Mouse (Mus musculus): ENCODE measurements around the gene Lsamp. TPM values are rescaled to one million over a fixed set of nuclear protein-coding genes. Genes with fewer than 3 reads are reported as not detected.

Gene Lsamp
- polyA plus RNA-seq, 1 experiment from 2014 or later = not detected

GRCm38 (mm10) chr16:42004166-42004565 is 2020.0 kb downstream of the Lsamp start:
- in situ Hi-C loops (cut with MboI; ENCODE audit: low pct_unique_long_range_greater_than_20kb) = no loop called here
- no peaks in the 10 kb centered on the region for H3K27me3 ChIP-seq
- TF ChIP-seq CTCF (IDR thresholded peaks at IDR 0.05) = no peak
- ChIA-PET POLR2A (no interaction called here), CTCF (no interaction called here)
- ATAC-seq = no peak
- no peak for DNase-seq (ENCODE audit: low read depth, low spot score)

GRCm38 (mm10) chr16:42014937-42015336 is 2030.8 kb downstream of the Lsamp start:
- ATAC-seq = no peak

GRCm38 (mm10) chr16:42015443-42015842 is 2031.3 kb downstream of the Lsamp start:
- ChIA-PET POLR2A (no interaction called here), CTCF (interaction anchor here (1.1 kb wide), 1 partner anchor 15 kb away, joined by 3 read pairs; no protein-coding TSS in a partner anchor)
- in situ Hi-C loops (cut with MboI; ENCODE audit: low pct_unique_long_range_greater_than_20kb) = no loop called here
- H3K27me3 ChIP-seq = no peaks in the 10 kb centered on the region
- no peak for TF ChIP-seq CTCF (IDR thresholded peaks at IDR 0.05)
- DNase-seq (ENCODE audit: low read depth, low spot score) = no peak
- no peak for ATAC-seq

More at GRCm38 (mm10) chr16:42014937-42015336, 2030.8 kb downstream of the Lsamp start:
- no peak for DNase-seq (ENCODE audit: low read depth, low spot score)
- H3K27me3 ChIP-seq = no peaks in the 10 kb centered on the region
- CTCF ChIA-PET = interaction anchor here (1.1 kb wide), 1 partner anchor 15 kb away, joined by 3 read pairs; no protein-coding TSS in a partner anchor
- POLR2A ChIA-PET = no interaction called here
- no peak for TF ChIP-seq CTCF (IDR thresholded peaks at IDR 0.05)
- in situ Hi-C loops (cut with MboI; ENCODE audit: low pct_unique_long_range_greater_than_20kb) = no loop called here

- DNase-seq (ENCODE audit: low read depth, low spot score) (no peak), ATAC-seq (no peak)
- in situ Hi-C loops (cut with MboI; ENCODE audit: low pct_unique_long_range_greater_than_20kb) = no loop called here
- no peaks in the 10 kb centered on the region for H3K27me3 ChIP-seq
- TF ChIP-seq CTCF (IDR thresholded peaks at IDR 0.05) = no peak
- ChIA-PET POLR2A (no interaction called here), CTCF (no interaction called here)
Observed at GRCm38 (mm10) chr16:42016791-42017643, 2032.9 kb downstream of the Lsamp start.

- ATAC-seq = no peak
- POLR2A ChIA-PET = no interaction called here
Observed at GRCm38 (mm10) chr16:42022566-42022965, 2038.4 kb downstream of the Lsamp start.

GRCm38 (mm10) chr16:42032030-42032429 is 2047.9 kb downstream of the Lsamp start:
- in situ Hi-C loops (cut with MboI; ENCODE audit: low pct_unique_long_range_greater_than_20kb) = no loop called here
- ChIA-PET CTCF (interaction anchor here (1.7 kb wide), 1 partner anchor 11 kb away, joined by 3 read pairs; no protein-coding TSS in a partner anchor), POLR2A (no interaction called here)
- ATAC-seq = no peak
- no peak for DNase-seq (ENCODE audit: low read depth, low spot score)
- TF ChIP-seq CTCF (IDR thresholded peaks at IDR 0.05) = no peak
- H3K27me3 ChIP-seq = peaks cover 4% of the 10 kb centered on the region

More at GRCm38 (mm10) chr16:42022566-42022965, 2038.4 kb downstream of the Lsamp start:
- CTCF ChIA-PET = no interaction called here
- no peak for DNase-seq (ENCODE audit: low read depth, low spot score)
- no peak for TF ChIP-seq CTCF (IDR thresholded peaks at IDR 0.05)
- H3K27me3 ChIP-seq = no peaks in the 10 kb centered on the region
- in situ Hi-C loops (cut with MboI; ENCODE audit: low pct_unique_long_range_greater_than_20kb) = no loop called here

- in situ Hi-C loops (cut with MboI; ENCODE audit: low pct_unique_long_range_greater_than_20kb) = no loop called here
- CTCF ChIA-PET = no interaction called here
- TF ChIP-seq CTCF (IDR thresholded peaks at IDR 0.05) = no peak
- DNase-seq (ENCODE audit: low read depth, low spot score) (no peak), ATAC-seq (no peak)
- POLR2A ChIA-PET = no interaction called here
- H3K27me3 ChIP-seq = peaks cover 6% of the 10 kb centered on the region
Observed at GRCm38 (mm10) chr16:42033449-42033848, 2049.3 kb downstream of the Lsamp start.

GRCm38 (mm10) chr16:42048138-42048537 is 2064.0 kb downstream of the Lsamp start:
- H3K27me3 ChIP-seq = peaks cover 5% of the 10 kb centered on the region
- DNase-seq (ENCODE audit: low read depth, low spot score) = no peak
- no peak for ATAC-seq
- POLR2A ChIA-PET = no interaction called here
- in situ Hi-C loops (cut with MboI; ENCODE audit: low pct_unique_long_range_greater_than_20kb) = no loop called here
- CTCF ChIA-PET = no interaction called here
- TF ChIP-seq CTCF (IDR thresholded peaks at IDR 0.05) = no peak

- DNase-seq (ENCODE audit: low read depth, low spot score) (no peak), ATAC-seq (no peak)
- CTCF ChIA-PET = no interaction called here
- TF ChIP-seq CTCF (IDR thresholded peaks at IDR 0.05) = no peak
- POLR2A ChIA-PET = no interaction called here
- H3K27me3 ChIP-seq = peaks cover 3% of the 10 kb centered on the region
- in situ Hi-C loops (cut with MboI; ENCODE audit: low pct_unique_long_range_greater_than_20kb) = no loop called here
Observed at GRCm38 (mm10) chr16:42059927-42060326, 2075.8 kb downstream of the Lsamp start.

GRCm38 (mm10) chr16:42074325-42074724 is 2090.2 kb downstream of the Lsamp start:
- in situ Hi-C loops (cut with MboI; ENCODE audit: low pct_unique_long_range_greater_than_20kb) = no loop called here
- CTCF ChIA-PET = no interaction called here
- POLR2A ChIA-PET = no interaction called here
- no peak for ATAC-seq
- TF ChIP-seq CTCF (IDR thresholded peaks at IDR 0.05) = no peak
- peaks cover 7% of the 10 kb centered on the region for H3K27me3 ChIP-seq
- DNase-seq (ENCODE audit: low read depth, low spot score) = no peak

GRCm38 (mm10) chr16:42079573-42079972 is 2095.4 kb downstream of the Lsamp start:
- H3K27me3 ChIP-seq = peaks cover 13% of the 10 kb centered on the region
- POLR2A ChIA-PET = no interaction called here
- TF ChIP-seq CTCF (IDR thresholded peaks at IDR 0.05) = no peak
- DNase-seq (ENCODE audit: low read depth, low spot score) (no peak), ATAC-seq (no peak)
- CTCF ChIA-PET = no interaction called here
- in situ Hi-C loops (cut with MboI; ENCODE audit: low pct_unique_long_range_greater_than_20kb) = no loop called here

Measured in Patski (cell line).